Mouse (Mus musculus) hindbrain, embryonic 11.5 days (tissue): ENCODE measurements around the gene Acr. TPM values are rescaled to one million over a fixed set of nuclear protein-coding genes. Genes with fewer than 3 reads are reported as not detected.
A peak's percentile ranks its signal among the peaks of the same experiment; 100 is the strongest.

Experiments used
- ATAC-seq: fragments of 200-750 bp; cut with Nextera tagmentation; 2 replicates; pipeline ENCODE4 v1.8.0; 2017; ENCODE audit warnings: mild to moderate bottlenecking, moderate TSS enrichment, moderate library complexity; ENCODE audit not compliant: low FRiP score
- DNase-seq: peaks from one replicate; pipeline ENCODE4 v3.0.0-alpha.2; 2015; ENCODE audit warnings: low spot score
- H3K27ac ChIP-seq: fragments of 300-500 bp; sonication (generic); 2 replicates; pipeline ENCODE4 v1.5.1; 2014; ENCODE audit warnings: mild to moderate bottlenecking, low read depth, low read length
- H3K27me3 ChIP-seq: fragments of 300-500 bp; sonication (generic); 2 replicates; pipeline ENCODE4 v1.6.1; 2014; ENCODE audit warnings: mild to moderate bottlenecking, low read length, moderate library complexity, mixed read lengths; ENCODE audit not compliant: control insufficient read depth, insufficient read depth
- H3K36me3 ChIP-seq: fragments of 300-500 bp; sonication (generic); 2 replicates; pipeline ENCODE4 v1.6.1; 2014; ENCODE audit warnings: mild to moderate bottlenecking, low read length, moderate library complexity, mixed read lengths; ENCODE audit not compliant: control insufficient read depth, insufficient read depth
- H3K4me1 ChIP-seq: fragments of 300-500 bp; sonication (generic); replicated peaks from 2 replicates; pipeline ENCODE4 v1.6.1; 2014; ENCODE audit warnings: low read length, mixed read lengths; ENCODE audit not compliant: control insufficient read depth, insufficient read depth
- H3K4me2 ChIP-seq: fragments of 300-500 bp; sonication (generic); replicated peaks from 2 replicates; pipeline ENCODE4 v1.6.1; 2014; ENCODE audit warnings: mild to moderate bottlenecking, low read depth, low read length
- H3K4me3 ChIP-seq: fragments of 300-500 bp; sonication (generic); 2 replicates; pipeline ENCODE4 v1.5.1; 2014; ENCODE audit warnings: low read depth, low read length
- H3K9ac ChIP-seq: fragments of 300-500 bp; sonication (generic); 2 replicates; pipeline ENCODE4 v1.6.1; 2014; ENCODE audit warnings: low read depth, low read length
- H3K9me3 ChIP-seq: fragments of 300-500 bp; sonication (generic); 2 replicates; pipeline ENCODE4 v1.6.1; 2016; ENCODE audit warnings: low read length; ENCODE audit not compliant: control insufficient read depth
- WGBS: fragments of 180-500 bp; shearing (Covaris S2); extraction: QIAGEN DNeasy Blood & Tissue Kit; methylation state at CpG from one replicate; pipeline ENCODE4 v1.1.7; 2014; 5-methylcytosine and 5-hydroxymethylcytosine counted together
- polyA plus RNA-seq: library from polyadenylated mRNA; unstranded; fragments of >200 nt; fragmentation: Nextera tagmentation; extraction: Ambion mirVana; gene quantifications from 2 replicates; pipeline ENCODE4 v1.2.1, GENCODE M21; 2014

Gene Acr
- polyA plus RNA-seq, 1 experiment from 2014 or later: 0.76 TPM

DNA sequence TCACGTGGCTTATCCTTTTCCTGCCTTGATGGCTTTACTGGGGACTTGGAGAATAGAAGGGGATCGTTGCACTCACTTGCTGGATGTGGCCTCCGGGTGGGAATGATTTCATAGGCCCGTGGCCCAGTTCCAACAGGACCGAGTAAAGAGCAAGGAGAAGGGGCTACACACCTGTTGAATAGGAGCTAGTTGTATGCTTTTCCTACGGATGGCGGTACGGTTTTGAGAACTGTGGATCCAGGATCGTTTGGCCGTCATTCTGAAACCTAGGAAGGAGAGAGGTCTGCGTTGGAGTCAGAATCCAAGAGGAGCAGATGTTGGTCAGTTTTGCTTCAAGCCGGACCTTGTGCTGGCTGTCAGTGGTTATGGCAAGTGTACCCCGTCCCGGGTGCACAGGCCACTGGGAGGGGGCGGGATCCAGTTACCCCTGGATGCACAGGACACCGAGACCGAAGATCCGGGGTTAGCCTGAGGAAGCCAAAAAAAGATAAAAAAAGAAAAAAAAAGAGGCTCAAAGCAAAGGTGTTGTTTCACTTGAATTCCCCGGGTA, 41.3 kb upstream of the Acr start:
- Histone ChIP-seq H3K4me1 (no peaks in the 10 kb centered on the region), H3K9ac (no peak overlapping the region), H3K4me3 (no peak overlapping the region), H3K27me3 (peaks cover 9% of the 10 kb centered on the region), H3K4me2 (no peak overlapping the region), H3K9me3 (no peaks in the 10 kb centered on the region), H3K36me3 (no peaks in the 10 kb centered on the region), H3K27ac (no peak overlapping the region)
- ATAC-seq (no peak), DNase-seq (no peak)
- 93% methylated on average over 19 of the region's 19 CpGs for WGBS

DNA sequence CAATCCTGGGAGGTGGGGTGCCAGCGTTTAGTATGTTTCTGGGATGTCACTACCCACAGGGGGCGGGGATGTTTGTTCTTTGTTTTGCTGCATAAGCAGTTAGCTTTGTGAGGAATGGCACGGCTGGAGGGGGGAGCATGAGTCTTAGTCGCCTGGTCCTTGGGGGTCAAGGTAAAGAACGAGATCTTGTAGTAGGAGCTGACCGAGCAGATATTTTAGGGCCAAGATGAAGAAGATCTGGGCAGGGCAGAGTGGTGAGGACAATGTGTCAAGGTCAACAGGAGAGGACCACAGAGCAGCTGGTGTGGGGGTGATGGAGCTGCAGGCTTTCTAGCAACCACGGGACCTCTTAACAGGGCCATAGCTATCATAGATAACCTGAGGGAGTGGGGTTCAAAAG, 40.7 kb upstream of the Acr start:
- H3K4me2 ChIP-seq: no peak overlapping the region
- no peaks in the 10 kb centered on the region for H3K9me3 ChIP-seq
- ATAC-seq (no peak), DNase-seq (no peak)
- no peak overlapping the region for H3K27ac ChIP-seq
- H3K4me3 ChIP-seq: no peak overlapping the region
- H3K9ac ChIP-seq: no peak overlapping the region
- WGBS: 78% methylated on average over 7 of the region's 7 CpGs
- no peaks in the 10 kb centered on the region; the same call in 1 of the 2 replicates for H3K4me1 ChIP-seq
- no peaks in the 10 kb centered on the region for H3K36me3 ChIP-seq
- H3K27me3 ChIP-seq: peaks cover 8% of the 10 kb centered on the region

DNA sequence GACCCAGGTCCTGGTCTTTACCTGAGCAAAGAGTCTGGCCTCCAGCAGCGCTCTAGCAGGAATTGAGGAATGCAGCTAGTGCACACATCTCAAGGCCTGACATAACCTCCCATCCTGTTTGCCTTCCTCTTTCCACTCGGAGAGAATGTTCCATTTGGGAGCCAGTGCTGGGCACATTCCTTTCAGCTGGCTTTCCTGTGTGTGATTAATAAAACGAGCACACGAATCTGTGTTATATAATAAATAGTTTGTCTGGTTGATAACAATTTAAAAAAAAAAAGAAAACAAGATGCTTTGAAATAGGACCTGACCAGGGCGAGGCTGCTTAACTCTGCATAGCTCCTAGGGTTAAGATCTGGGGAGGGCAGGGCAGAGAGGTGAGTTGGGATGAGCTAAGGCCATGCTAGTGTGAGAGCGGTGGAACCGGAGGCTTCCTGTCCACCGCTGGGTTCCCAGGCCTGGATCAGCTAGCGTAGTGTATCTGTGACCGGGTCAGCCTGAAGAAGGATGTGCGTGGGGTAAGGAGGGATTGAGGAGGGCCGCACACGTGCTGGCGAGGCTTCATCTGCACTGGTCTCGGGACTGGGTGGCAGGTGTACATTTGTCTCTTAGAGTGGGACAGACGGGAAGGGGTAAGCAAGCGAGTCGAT, 39.8 kb upstream of the Acr start:
- Histone ChIP-seq H3K9me3 (no peaks in the 10 kb centered on the region), H3K27ac (no peak overlapping the region), H3K4me1 (peaks cover 5% of the 10 kb centered on the region), H3K4me2 (no peak overlapping the region), H3K27me3 (peaks cover 4% of the 10 kb centered on the region), H3K4me3 (no peak overlapping the region), H3K36me3 (no peaks in the 10 kb centered on the region), H3K9ac (no peak overlapping the region)
- no peak for ATAC-seq
- DNase-seq: no peak
- 91% methylated on average over 18 of the region's 18 CpGs for WGBS

DNA sequence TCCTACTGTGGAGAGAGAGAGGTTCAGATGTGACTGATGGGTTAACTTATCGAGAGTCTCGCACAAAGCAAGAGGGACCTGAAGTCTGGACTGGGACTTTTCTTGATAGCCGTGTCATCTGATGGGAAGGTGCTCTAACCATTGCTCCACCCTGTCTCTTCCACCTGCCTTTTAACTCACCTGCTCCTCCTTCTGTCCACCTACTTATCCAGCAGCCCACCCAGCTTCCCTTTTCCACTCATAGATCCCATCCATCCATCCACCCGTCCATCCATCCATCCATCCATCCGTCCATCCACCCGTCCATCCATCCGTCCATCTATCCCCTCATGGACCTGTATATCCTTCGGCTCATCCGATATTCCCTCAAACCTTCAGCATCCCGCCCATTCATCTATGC, 39.2 kb upstream of the Acr start:
- ATAC-seq (no peak), DNase-seq (no peak)
- H3K36me3 ChIP-seq: no peaks in the 10 kb centered on the region
- H3K9ac ChIP-seq: no peak overlapping the region
- 91% methylated on average over 10 of the region's 10 CpGs for WGBS
- no peak overlapping the region for H3K4me3 ChIP-seq
- H3K9me3 ChIP-seq: no peaks in the 10 kb centered on the region
- no peak overlapping the region for H3K4me2 ChIP-seq
- no peak overlapping the region for H3K27ac ChIP-seq
- H3K4me1 ChIP-seq: peaks cover 5% of the 10 kb centered on the region
- H3K27me3 ChIP-seq: peaks cover 4% of the 10 kb centered on the region

DNA sequence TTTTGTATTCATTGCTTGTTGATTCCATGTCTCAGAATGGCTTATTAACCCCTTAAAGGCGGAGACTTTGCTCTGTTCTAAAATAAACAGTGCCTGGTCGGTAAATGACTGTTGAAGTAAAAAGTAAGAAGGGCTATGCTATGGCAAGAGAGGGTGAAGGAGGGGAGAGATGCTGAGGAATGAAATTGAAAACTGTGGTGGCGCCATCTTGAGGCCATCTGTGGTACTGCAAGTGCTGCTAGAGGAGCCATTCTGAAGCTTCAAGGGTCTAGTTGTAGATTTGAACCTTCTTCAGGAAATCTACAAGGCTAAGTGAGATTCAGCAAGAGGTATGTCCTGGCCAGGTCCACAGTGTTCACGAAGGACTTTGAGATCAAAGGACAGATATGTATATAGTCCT, 37.8 kb upstream of the Acr start:
- Histone ChIP-seq H3K4me2 (no peak overlapping the region), H3K4me1 (peaks cover 5% of the 10 kb centered on the region), H3K9ac (no peak overlapping the region), H3K27me3 (no peaks in the 10 kb centered on the region), H3K36me3 (no peaks in the 10 kb centered on the region), H3K4me3 (no peak overlapping the region), H3K27ac (no peak overlapping the region), H3K9me3 (no peaks in the 10 kb centered on the region)
- ATAC-seq: no peak
- WGBS: 5% methylated on average over 4 of the region's 4 CpGs
- DNase-seq: peak; percentile 85

DNA sequence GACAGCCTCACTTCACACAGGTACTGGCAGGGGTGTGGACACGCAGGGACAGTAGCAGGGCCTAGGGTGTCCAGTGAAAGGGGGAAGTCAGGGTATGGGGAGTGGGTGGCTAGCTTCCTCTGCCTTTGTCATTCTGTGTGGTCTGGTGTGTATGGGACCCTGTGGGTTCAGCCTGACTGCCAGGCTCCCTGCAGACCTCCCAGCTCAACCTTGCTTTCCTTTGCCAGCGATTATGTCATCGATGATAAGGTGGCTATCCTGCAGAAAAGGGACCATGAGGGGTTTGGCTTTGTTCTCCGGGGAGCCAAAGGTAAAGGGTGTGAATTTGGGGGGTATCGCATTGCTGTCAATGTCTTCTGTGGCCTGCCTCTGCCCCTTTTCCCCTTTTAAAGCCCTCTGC, 36.7 kb upstream of the Acr start:
- no peak for DNase-seq
- 85% methylated on average over 5 of the region's 5 CpGs for WGBS
- ATAC-seq: no peak

DNA sequence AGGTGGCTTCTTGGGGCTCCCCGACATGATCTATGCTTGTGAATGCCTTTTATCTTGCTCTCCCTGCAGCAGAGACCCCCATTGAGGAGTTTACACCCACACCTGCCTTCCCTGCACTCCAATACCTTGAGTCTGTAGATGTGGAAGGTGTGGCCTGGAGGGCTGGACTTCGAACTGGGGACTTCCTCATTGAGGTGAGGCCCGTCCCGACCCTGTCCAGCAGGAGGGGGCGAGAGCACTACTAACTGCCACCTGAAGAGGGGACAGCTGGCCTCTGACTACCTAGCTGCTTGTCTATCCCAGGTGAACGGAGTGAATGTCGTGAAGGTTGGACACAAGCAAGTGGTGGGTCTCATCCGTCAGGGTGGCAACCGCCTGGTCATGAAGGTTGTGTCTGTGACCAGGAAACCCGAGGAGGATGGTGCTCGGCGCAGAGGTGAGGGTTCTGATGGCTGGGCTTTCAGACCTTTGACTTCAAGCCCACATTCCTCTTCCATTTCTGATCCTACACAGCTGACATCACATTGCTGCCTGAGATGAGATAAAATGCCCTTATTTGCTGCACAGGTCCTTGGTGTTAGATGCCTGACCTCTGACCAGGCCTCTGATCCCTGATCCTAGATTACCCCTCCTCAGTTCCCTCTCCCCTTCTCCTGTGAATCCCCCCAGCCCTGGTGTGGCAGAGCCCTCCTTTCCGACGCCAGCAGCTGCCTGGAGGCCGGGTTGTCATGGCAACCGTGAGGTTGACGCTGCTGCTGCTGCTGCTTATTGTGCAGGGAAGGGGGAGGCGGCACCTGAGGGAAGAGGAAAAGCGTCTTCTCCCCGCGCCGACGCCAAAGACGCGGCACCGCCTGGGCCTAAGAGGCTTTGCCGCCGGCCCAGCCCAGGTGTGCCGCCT, 35.9 kb upstream of the Acr start:
- H3K9ac ChIP-seq: peak overlapping the region; percentile 62
- H3K9me3 ChIP-seq: no peaks in the 10 kb centered on the region
- peak; percentile 84 for DNase-seq
- H3K27me3 ChIP-seq: no peaks in the 10 kb centered on the region
- H3K4me3 ChIP-seq: peak overlapping the region; percentile 27
- H3K27ac ChIP-seq: peak overlapping the region; percentile 59; the same call in 1 of the 2 replicates
- peak overlapping the region; percentile 58 for H3K4me2 ChIP-seq
- no peaks in the 10 kb centered on the region for H3K36me3 ChIP-seq
- H3K4me1 ChIP-seq: peaks cover 5% of the 10 kb centered on the region
- ATAC-seq: peak; percentile 85
- 28% methylated on average over 29 of the region's 29 CpGs for WGBS

More for the DNA sequence above, 36.7 kb upstream of the Acr start:
- no peaks in the 10 kb centered on the region for H3K9me3 ChIP-seq
- H3K36me3 ChIP-seq: no peaks in the 10 kb centered on the region
- no peaks in the 10 kb centered on the region for H3K27me3 ChIP-seq
- no peak overlapping the region for H3K27ac ChIP-seq
- H3K9ac ChIP-seq: no peak overlapping the region
- peaks cover 5% of the 10 kb centered on the region for H3K4me1 ChIP-seq
- no peak overlapping the region for H3K4me3 ChIP-seq
- no peak overlapping the region for H3K4me2 ChIP-seq

DNA sequence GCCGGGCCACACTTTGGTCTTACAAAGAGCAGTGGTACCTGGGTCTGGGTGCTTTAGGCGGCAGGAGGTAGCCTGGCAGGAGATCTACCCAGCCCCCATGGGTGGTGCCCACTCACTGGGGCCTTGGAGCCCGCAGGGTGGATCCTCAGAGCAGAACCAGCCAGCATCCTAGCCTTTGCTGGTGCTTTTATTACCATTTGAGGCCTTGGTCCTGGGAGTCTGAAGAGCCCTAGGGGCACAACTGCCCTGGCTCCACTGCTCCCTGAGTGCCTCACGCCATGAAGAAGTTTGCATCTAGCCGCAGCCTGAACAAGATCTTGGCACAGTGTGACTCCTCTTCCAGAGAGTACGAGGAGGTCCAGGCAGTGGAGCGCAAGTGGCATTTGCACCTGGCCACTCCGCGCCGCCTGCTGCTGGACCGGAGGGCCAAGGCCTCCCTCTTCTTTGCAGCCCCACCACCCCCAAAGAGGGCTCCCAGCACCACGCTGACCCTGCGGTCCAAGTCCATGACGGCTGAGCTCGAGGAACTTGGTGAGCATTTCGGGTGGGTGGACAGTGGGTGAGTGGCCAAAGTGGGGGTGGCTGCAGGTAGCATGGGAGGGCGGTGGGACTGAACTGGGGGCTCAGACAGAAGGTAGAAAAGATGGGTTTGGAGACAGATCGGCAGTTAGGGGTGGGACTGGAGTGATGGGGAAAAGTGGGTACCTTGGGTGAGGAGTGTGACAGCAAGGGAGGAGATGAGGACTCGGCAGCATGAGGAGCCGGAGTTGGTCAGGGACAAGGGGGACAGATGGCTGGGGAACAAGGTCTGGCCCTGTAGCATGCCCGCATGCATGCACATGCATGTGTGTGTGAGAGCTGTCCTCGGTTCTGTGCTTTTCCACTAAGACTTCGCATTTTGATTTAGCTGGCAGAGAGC, 34.9 kb upstream of the Acr start:
- DNase-seq: no peak
- H3K27me3 ChIP-seq: no peaks in the 10 kb centered on the region
- no peaks in the 10 kb centered on the region for H3K9me3 ChIP-seq
- no peaks in the 10 kb centered on the region for H3K36me3 ChIP-seq
- 74% methylated on average over 23 of the region's 23 CpGs for WGBS
- H3K9ac ChIP-seq: peak overlapping the region; percentile 62
- H3K4me2 ChIP-seq: peak overlapping the region; percentile 58
- peak; percentile 60 for ATAC-seq
- H3K4me3 ChIP-seq: peak overlapping the region; percentile 27
- peak overlapping the region; percentile 59; the same call in 1 of the 2 replicates for H3K27ac ChIP-seq
- H3K4me1 ChIP-seq: peaks cover 5% of the 10 kb centered on the region
